Mouse (Mus musculus) forebrain, postnatal 0 days (tissue): ENCODE measurements around the gene Mcur1. TPM values are rescaled to one million over a fixed set of nuclear protein-coding genes. Genes with fewer than 3 reads are reported as not detected.
A peak's percentile ranks its signal among the peaks of the same experiment; 100 is the strongest.

Experiments used
- ATAC-seq: fragments of 200-750 bp; cut with Nextera tagmentation; 2 replicates; pipeline ENCODE4 v1.8.0; 2017; ENCODE audit warnings: mild to moderate bottlenecking, moderate library complexity
- DNase-seq: peaks from one replicate; pipeline ENCODE4 v3.0.0-alpha.2; 2015
- H3K27ac ChIP-seq: fragments of 300-500 bp; sonication (generic); 2 replicates; pipeline ENCODE4 v1.5.1; 2014; ENCODE audit warnings: low read depth, mild to moderate bottlenecking, antibody characterized with exemption, low read length, moderate library complexity, mixed read lengths
- H3K27me3 ChIP-seq: fragments of 300-500 bp; sonication (generic); 2 replicates; pipeline ENCODE4 v1.6.1; 2014; ENCODE audit warnings: mild to moderate bottlenecking, low read length, mixed read lengths; ENCODE audit not compliant: insufficient read depth
- H3K36me3 ChIP-seq: fragments of 300-500 bp; sonication (generic); 2 replicates; pipeline ENCODE4 v1.6.1; 2014; ENCODE audit warnings: mild to moderate bottlenecking, moderate library complexity; ENCODE audit not compliant: insufficient read depth
- H3K4me1 ChIP-seq: fragments of 300-500 bp; sonication (generic); 2 replicates; pipeline ENCODE4 v1.6.1; 2014; ENCODE audit warnings: antibody characterized with exemption; ENCODE audit not compliant: insufficient read depth
- H3K4me2 ChIP-seq: fragments of 300-500 bp; sonication (generic); 2 replicates; pipeline ENCODE4 v1.6.1; 2014; ENCODE audit warnings: low read depth, mild to moderate bottlenecking, moderate library complexity
- H3K4me3 ChIP-seq: fragments of 300-500 bp; sonication (generic); 2 replicates; pipeline ENCODE4 v1.5.1; 2014; ENCODE audit warnings: low read depth, low read length, mixed read lengths
- H3K9ac ChIP-seq: fragments of 300-500 bp; sonication (generic); 2 replicates; pipeline ENCODE4 v1.6.1; 2014; ENCODE audit warnings: mild to moderate bottlenecking
- H3K9me3 ChIP-seq: fragments of 300-500 bp; sonication (generic); 2 replicates; pipeline ENCODE4 v1.6.1; 2016; ENCODE audit warnings: low read length
- CTCF ChIP-seq: sonication (generic); IDR thresholded peaks from 2 replicates; pipeline ENCODE4 v1.5.1; 2016; ENCODE audit warnings: antibody characterized with exemption, control low read depth, low read depth
- WGBS: fragments of 180-500 bp; shearing (Covaris S2); extraction: QIAGEN DNeasy Blood & Tissue Kit; methylation state at CpG from one replicate; pipeline ENCODE4 v1.1.7; 2014; 5-methylcytosine and 5-hydroxymethylcytosine counted together
- polyA plus RNA-seq: library from polyadenylated mRNA; unstranded; fragments of >200 nt; fragmentation: Nextera tagmentation; extraction: Ambion mirVana; gene quantifications from 2 replicates; pipeline ENCODE4 v1.2.1, GENCODE M21; 2015
- total RNA-seq: library from RNA; depleted of rRNA; stranded (reverse); fragments of >200 nt; gene quantifications from 2 replicates; pipeline ENCODE4 v1.2.3, GENCODE M21; 2014; rRNA removed

Gene Mcur1
- total RNA-seq (7.2 and 9.8 TPM in 2 replicates), polyA plus RNA-seq (6.5 and 8.6 TPM in 2 replicates)

GRCm38 (mm10) chr13:43559711-43560457, at the start of gene Mcur1:
Mcur1 (minus strand) TSS chr13:43560191.
- H3K4me2 ChIP-seq = peak within 1 kb of the TSS; percentile 95
- peak; percentile 95 for ATAC-seq
- peaks cover 7% of the 10 kb centered on the region for H3K4me1 ChIP-seq
- no peaks in the 10 kb centered on the region for H3K27me3 ChIP-seq
- H3K27ac ChIP-seq = peak within 1 kb of the TSS; percentile 83
- 3% methylated on average over 96 of the region's 100 CpGs for WGBS
- peak; percentile 85 for DNase-seq
- H3K36me3 ChIP-seq = no peaks in the 10 kb centered on the region
- H3K9ac ChIP-seq = peak within 1 kb of the TSS; percentile 63
- peak within 1 kb of the TSS; percentile 74 for H3K4me3 ChIP-seq
- no peak for TF ChIP-seq CTCF
- no peaks in the 10 kb centered on the region for H3K9me3 ChIP-seq

DNA sequence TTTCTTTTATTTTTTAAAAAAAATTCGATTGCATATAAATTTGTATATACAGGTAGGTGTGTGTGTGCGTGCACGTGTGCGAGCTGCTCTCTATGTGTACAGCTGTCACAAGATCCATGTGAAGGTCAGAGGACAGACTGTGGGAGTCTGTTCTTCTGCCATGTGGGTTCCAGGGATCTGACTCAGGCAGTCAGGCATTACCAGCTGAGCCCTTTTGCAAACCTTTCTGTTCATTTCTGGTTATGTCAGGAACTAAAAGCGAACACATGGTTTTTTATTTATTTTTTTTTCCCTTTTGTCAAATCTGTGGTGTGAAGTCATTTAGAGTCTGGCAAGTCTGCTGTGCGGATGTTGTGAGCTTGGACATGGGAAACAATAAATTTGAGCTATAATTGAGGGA, 48.9 kb upstream of the Mcur1 start:
- no peak overlapping the region for H3K4me3 ChIP-seq
- no peak for TF ChIP-seq CTCF
- no peak overlapping the region for H3K4me2 ChIP-seq
- 55% methylated on average over 6 of the region's 6 CpGs for WGBS
- H3K9me3 ChIP-seq = no peaks in the 10 kb centered on the region
- H3K27me3 ChIP-seq = no peaks in the 10 kb centered on the region
- H3K36me3 ChIP-seq = no peaks in the 10 kb centered on the region
- DNase-seq (peak; percentile 20), ATAC-seq (no peak)
- no peaks in the 10 kb centered on the region for H3K4me1 ChIP-seq
- H3K9ac ChIP-seq = no peak overlapping the region
- no peak overlapping the region for H3K27ac ChIP-seq

DNA sequence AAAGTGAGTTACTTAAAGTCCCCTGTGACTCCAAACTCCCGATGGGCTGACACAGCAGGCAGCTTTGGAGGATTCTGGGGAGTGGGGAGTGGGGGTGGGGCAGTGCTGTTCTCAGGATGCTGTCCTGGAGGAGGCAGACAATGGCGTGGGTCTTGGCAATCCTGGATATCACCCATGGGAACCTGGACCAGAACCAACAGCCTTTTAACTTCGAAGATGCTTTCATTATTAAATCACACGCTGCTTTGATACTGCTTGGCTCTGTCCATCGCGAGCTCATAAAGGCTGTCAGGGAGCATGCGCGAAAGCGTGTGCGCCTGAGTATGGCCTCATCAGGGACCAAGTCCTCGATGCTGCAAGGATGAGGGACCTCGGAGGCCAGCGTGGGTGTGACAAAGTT, 43.1 kb upstream of the Mcur1 start:
- Histone ChIP-seq H3K9ac (no peak overlapping the region), H3K9me3 (no peaks in the 10 kb centered on the region), H3K27ac (no peak overlapping the region), H3K27me3 (no peaks in the 10 kb centered on the region), H3K4me2 (no peak overlapping the region), H3K36me3 (no peaks in the 10 kb centered on the region), H3K4me1 (no peaks in the 10 kb centered on the region), H3K4me3 (no peak overlapping the region)
- ATAC-seq (no peak), DNase-seq (no peak)
- 45% methylated on average over 13 of the region's 13 CpGs for WGBS
- no peak for TF ChIP-seq CTCF

- no peak for TF ChIP-seq CTCF
- Histone ChIP-seq H3K27ac (no peak overlapping the region), H3K27me3 (no peaks in the 10 kb centered on the region), H3K4me1 (no peaks in the 10 kb centered on the region), H3K9ac (no peak overlapping the region), H3K9me3 (no peaks in the 10 kb centered on the region), H3K36me3 (no peaks in the 10 kb centered on the region), H3K4me2 (no peak overlapping the region), H3K4me3 (no peak overlapping the region)
- WGBS = 95% methylated on average over 2 of the region's 2 CpGs
- ATAC-seq = no peak
- DNase-seq = no peak
Observed at GRCm38 (mm10) chr13:43602440-43602839, 42.4 kb upstream of the Mcur1 start.

GRCm38 (mm10) chr13:43600967-43601366, 41.0 kb upstream of the Mcur1 start:
- Histone ChIP-seq H3K36me3 (no peaks in the 10 kb centered on the region), H3K4me1 (no peaks in the 10 kb centered on the region), H3K9me3 (no peaks in the 10 kb centered on the region), H3K27me3 (no peaks in the 10 kb centered on the region), H3K9ac (no peak overlapping the region), H3K4me2 (no peak overlapping the region), H3K4me3 (no peak overlapping the region), H3K27ac (no peak overlapping the region)
- DNase-seq (no peak), ATAC-seq (no peak)
- 90% methylated on average over 6 of the region's 6 CpGs for WGBS
- TF ChIP-seq CTCF = no peak

DNA sequence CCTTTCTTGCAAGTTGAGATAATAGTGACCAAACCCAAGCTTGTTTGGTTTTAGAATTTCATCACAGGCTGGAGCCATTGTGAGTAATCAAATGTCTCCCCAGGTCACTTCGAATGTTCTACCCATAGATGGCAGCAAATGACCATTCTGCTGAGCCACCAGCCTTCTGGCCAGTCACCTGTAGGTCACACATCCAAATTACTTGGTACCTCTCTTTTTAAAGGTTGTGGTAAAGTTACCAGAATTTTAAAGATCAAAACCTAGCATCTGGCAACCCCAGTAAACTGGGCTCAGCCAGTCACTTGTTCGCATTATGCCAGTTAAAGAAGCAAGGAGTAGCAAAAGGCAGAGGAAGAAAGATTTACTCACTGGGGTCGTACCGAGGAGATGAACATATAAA, 35.9 kb upstream of the Mcur1 start:
- DNase-seq (peak; percentile 76), ATAC-seq (no peak)
- TF ChIP-seq CTCF = peak; percentile 80
- Histone ChIP-seq H3K4me1 (0 out of 2 replicates have a peak, but pooled peaks cover 8% of the 10 kb centered on the region), H3K4me2 (no peak overlapping the region), H3K27ac (no peak overlapping the region), H3K4me3 (no peak overlapping the region), H3K9me3 (no peaks in the 10 kb centered on the region), H3K27me3 (no peaks in the 10 kb centered on the region), H3K36me3 (no peaks in the 10 kb centered on the region), H3K9ac (no peak overlapping the region)
- WGBS = 62% methylated on average over 4 of the region's 4 CpGs

- TF ChIP-seq CTCF = no peak
- H3K4me1 ChIP-seq = 0 out of 2 replicates have a peak, but pooled peaks cover 8% of the 10 kb centered on the region
- WGBS = 47% methylated on average over 8 of the region's 8 CpGs
- no peak overlapping the region for H3K9ac ChIP-seq
- no peak overlapping the region for H3K27ac ChIP-seq
- ATAC-seq = no peak
- peak overlapping the region; percentile 29; the same call in 1 of the 2 replicates for H3K4me2 ChIP-seq
- H3K36me3 ChIP-seq = no peaks in the 10 kb centered on the region
- no peak for DNase-seq
- H3K9me3 ChIP-seq = no peaks in the 10 kb centered on the region
- no peaks in the 10 kb centered on the region for H3K27me3 ChIP-seq
- H3K4me3 ChIP-seq = no peak overlapping the region
Observed at GRCm38 (mm10) chr13:43592681-43593068, 32.7 kb upstream of the Mcur1 start.
